Mouse (Mus musculus) liver, embryonic 16.5 days (tissue): ENCODE measurements around the gene Slc13a2. TPM values are rescaled to one million over a fixed set of nuclear protein-coding genes. Genes with fewer than 3 reads are reported as not detected.

ENCODE experiments used
- ATAC-seq: fragments of 200-750 bp; cut with Nextera tagmentation; 2 replicates; pipeline ENCODE4 v1.8.0; 2017; ENCODE audit warnings: low read depth, mild to moderate bottlenecking, moderate number of reproducible peaks, moderate library complexity
- H3K27ac ChIP-seq: fragments of 300-500 bp; sonication (generic); 2 replicates; pipeline ENCODE4 v1.5.1; 2014; ENCODE audit warnings: mild to moderate bottlenecking, low read length
- H3K27me3 ChIP-seq: fragments of 300-500 bp; sonication (generic); 2 replicates; pipeline ENCODE4 v1.6.1; 2014; ENCODE audit warnings: low read depth, low read length, mixed read lengths; ENCODE audit not compliant: control insufficient read depth, insufficient read depth
- H3K36me3 ChIP-seq: fragments of 300-500 bp; sonication (generic); 2 replicates; pipeline ENCODE4 v1.6.1; 2014; ENCODE audit warnings: mild to moderate bottlenecking; ENCODE audit not compliant: control insufficient read depth, insufficient read depth
- H3K4me1 ChIP-seq: fragments of 300-500 bp; sonication (generic); 2 replicates; pipeline ENCODE4 v1.6.1; 2014; ENCODE audit warnings: low read depth, low read length, mixed read lengths; ENCODE audit not compliant: control insufficient read depth
- H3K4me2 ChIP-seq: fragments of 300-500 bp; sonication (generic); 2 replicates; pipeline ENCODE4 v1.6.1; 2014; ENCODE audit warnings: low read depth, low read length, mixed read lengths
- H3K4me3 ChIP-seq: fragments of 300-500 bp; sonication (generic); 2 replicates; pipeline ENCODE4 v1.5.1; 2014; ENCODE audit warnings: low read depth, mild to moderate bottlenecking, low read length
- H3K9ac ChIP-seq: fragments of 300-500 bp; sonication (generic); 2 replicates; pipeline ENCODE4 v1.6.1; 2014; ENCODE audit warnings: low read depth, low read length
- H3K9me3 ChIP-seq: fragments of 300-500 bp; sonication (generic); replicated peaks from 2 replicates; pipeline ENCODE4 v1.6.1; 2016; ENCODE audit warnings: low read length; ENCODE audit not compliant: control insufficient read depth
- WGBS: fragments of 180-500 bp; shearing (Covaris S2); extraction: QIAGEN DNeasy Blood & Tissue Kit; methylation state at CpG from one replicate; pipeline ENCODE4 v1.1.7; 2014; ENCODE audit not compliant: insufficient replicate concordance; 5-methylcytosine and 5-hydroxymethylcytosine counted together
- polyA plus RNA-seq: library from polyadenylated mRNA; unstranded; fragments of >200 nt; fragmentation: Nextera tagmentation; extraction: Ambion mirVana; gene quantifications from 2 replicates; pipeline ENCODE4 v1.2.1, GENCODE M21; 2015

The Slc13a2 gene
- polyA plus RNA-seq, 1 experiment from 2014 or later, result 0.07 TPM

GRCm38 (mm10) chr11:78462669-78463068 is 40.7 kb upstream of the Slc13a2 start:
- WGBS, result 59% methylated on average over 5 of the region's 5 CpGs
- H3K27ac ChIP-seq, result no peak overlapping the region
- no peak overlapping the region for H3K4me2 ChIP-seq
- ATAC-seq, result no peak
- no peak overlapping the region for H3K4me3 ChIP-seq
- no peaks in the 10 kb centered on the region for H3K27me3 ChIP-seq
- peaks cover 24% of the 10 kb centered on the region for H3K4me1 ChIP-seq
- H3K36me3 ChIP-seq, result no peaks in the 10 kb centered on the region
- H3K9ac ChIP-seq, result no peak overlapping the region
- peaks cover 4% of the 10 kb centered on the region; the same call in 1 of the 2 replicates for H3K9me3 ChIP-seq

GRCm38 (mm10) chr11:78461894-78462293 is 39.9 kb upstream of the Slc13a2 start:
- no peak for ATAC-seq

GRCm38 (mm10) chr11:78458740-78459139 is 36.7 kb upstream of the Slc13a2 start:
- Histone ChIP-seq H3K4me1 (peaks cover 4% of the 10 kb centered on the region), H3K36me3 (no peaks in the 10 kb centered on the region), H3K9me3 (peaks cover 4% of the 10 kb centered on the region; the same call in 1 of the 2 replicates), H3K4me3 (no peak overlapping the region), H3K27ac (no peak overlapping the region), H3K27me3 (no peaks in the 10 kb centered on the region; the same call in 1 of the 2 replicates), H3K9ac (no peak overlapping the region), H3K4me2 (no peak overlapping the region)
- ATAC-seq, result no peak
- WGBS, result 62% methylated on average over 17 of the region's 17 CpGs

More at GRCm38 (mm10) chr11:78461894-78462293, 39.9 kb upstream of the Slc13a2 start:
- H3K36me3 ChIP-seq, result no peaks in the 10 kb centered on the region
- peaks cover 24% of the 10 kb centered on the region for H3K4me1 ChIP-seq
- no peak overlapping the region for H3K9ac ChIP-seq
- WGBS, result 60% methylated on average over 1 of the region's 1 CpGs
- no peak overlapping the region for H3K4me2 ChIP-seq
- peaks cover 4% of the 10 kb centered on the region; the same call in 1 of the 2 replicates for H3K9me3 ChIP-seq
- H3K27ac ChIP-seq, result no peak overlapping the region
- no peaks in the 10 kb centered on the region for H3K27me3 ChIP-seq
- no peak overlapping the region for H3K4me3 ChIP-seq

- Histone ChIP-seq H3K36me3 (no peaks in the 10 kb centered on the region), H3K27me3 (no peaks in the 10 kb centered on the region; the same call in 1 of the 2 replicates), H3K9ac (no peak overlapping the region), H3K27ac (no peak overlapping the region), H3K4me3 (no peak overlapping the region), H3K4me1 (no peaks in the 10 kb centered on the region; the same call in 1 of the 2 replicates), H3K4me2 (no peak overlapping the region), H3K9me3 (no peaks in the 10 kb centered on the region)
- ATAC-seq, result no peak
- WGBS, result 29% methylated on average over 5 of the region's 5 CpGs
These were observed 33.3 kb upstream of the Slc13a2 start for GRCm38 (mm10) chr11:78455308-78455707.

GRCm38 (mm10) chr11:78454276-78454675 is 32.3 kb upstream of the Slc13a2 start:
- no peaks in the 10 kb centered on the region for H3K36me3 ChIP-seq
- no peak overlapping the region for H3K27ac ChIP-seq
- no peak overlapping the region for H3K4me2 ChIP-seq
- 59% methylated on average over 7 of the region's 7 CpGs for WGBS
- ATAC-seq, result no peak
- no peaks in the 10 kb centered on the region; the same call in 1 of the 2 replicates for H3K4me1 ChIP-seq
- H3K27me3 ChIP-seq, result no peaks in the 10 kb centered on the region; the same call in 1 of the 2 replicates
- H3K9ac ChIP-seq, result no peak overlapping the region
- H3K9me3 ChIP-seq, result no peaks in the 10 kb centered on the region
- H3K4me3 ChIP-seq, result no peak overlapping the region

- Histone ChIP-seq H3K9me3 (no peaks in the 10 kb centered on the region), H3K4me1 (no peaks in the 10 kb centered on the region; the same call in 1 of the 2 replicates), H3K4me3 (no peak overlapping the region), H3K9ac (no peak overlapping the region), H3K27me3 (no peaks in the 10 kb centered on the region; the same call in 1 of the 2 replicates), H3K36me3 (no peaks in the 10 kb centered on the region), H3K27ac (no peak overlapping the region), H3K4me2 (no peak overlapping the region)
- ATAC-seq, result no peak
- 15% methylated on average over 4 of the region's 4 CpGs for WGBS
These were observed 31.7 kb upstream of the Slc13a2 start for GRCm38 (mm10) chr11:78453675-78454074.

- H3K9ac ChIP-seq, result no peak overlapping the region
- H3K4me2 ChIP-seq, result no peak overlapping the region
- 18% methylated on average over 2 of the region's 2 CpGs for WGBS
- no peaks in the 10 kb centered on the region for H3K9me3 ChIP-seq
- H3K27ac ChIP-seq, result no peak overlapping the region
- H3K36me3 ChIP-seq, result no peaks in the 10 kb centered on the region
- H3K4me1 ChIP-seq, result no peaks in the 10 kb centered on the region
- H3K4me3 ChIP-seq, result no peak overlapping the region
- ATAC-seq, result no peak
- H3K27me3 ChIP-seq, result no peaks in the 10 kb centered on the region
These were observed 28.3 kb upstream of the Slc13a2 start for GRCm38 (mm10) chr11:78450337-78450736.

GRCm38 (mm10) chr11:78448242-78448641 is 26.2 kb upstream of the Slc13a2 start:
- no peak for ATAC-seq
- 79% methylated on average over 1 of the region's 1 CpGs for WGBS

GRCm38 (mm10) chr11:78447168-78447567 is 25.2 kb upstream of the Slc13a2 start:
- Histone ChIP-seq H3K36me3 (no peaks in the 10 kb centered on the region), H3K4me3 (no peak overlapping the region), H3K4me2 (no peak overlapping the region), H3K4me1 (no peaks in the 10 kb centered on the region), H3K9ac (no peak overlapping the region), H3K9me3 (no peaks in the 10 kb centered on the region), H3K27me3 (no peaks in the 10 kb centered on the region), H3K27ac (no peak overlapping the region)
- ATAC-seq, result no peak
- 56% methylated on average over 3 of the region's 3 CpGs for WGBS

More at GRCm38 (mm10) chr11:78448242-78448641, 26.2 kb upstream of the Slc13a2 start:
- no peak overlapping the region for H3K9ac ChIP-seq
- no peak overlapping the region for H3K27ac ChIP-seq
- H3K4me1 ChIP-seq, result no peaks in the 10 kb centered on the region
- no peaks in the 10 kb centered on the region for H3K36me3 ChIP-seq
- no peaks in the 10 kb centered on the region for H3K9me3 ChIP-seq
- H3K27me3 ChIP-seq, result no peaks in the 10 kb centered on the region
- H3K4me3 ChIP-seq, result no peak overlapping the region
- H3K4me2 ChIP-seq, result no peak overlapping the region
